Mouse (Mus musculus) CH12.LX (cell line): ENCODE measurements around the gene Ubb. TPM values are rescaled to one million over a fixed set of nuclear protein-coding genes. Genes with fewer than 3 reads are reported as not detected.
A peak's percentile ranks its signal among the peaks of the same experiment; 100 is the strongest.

ENCODE experiments used
- DNase-seq: peaks from one replicate; pipeline ENCODE4 v3.0.0-alpha.2; 2013; ENCODE audit errors: extremely low read depth
- H3K27ac ChIP-seq: 2 replicates; pipeline ENCODE4 v1.5.1; 2012; ENCODE audit warnings: low read depth, mild to moderate bottlenecking, control low read depth, moderate library complexity; ENCODE audit not compliant: insufficient read depth
- H3K27me3 ChIP-seq: replicated peaks from 2 replicates; pipeline ENCODE3; 2012; ENCODE audit warnings: inconsistent platforms
- H3K36me3 ChIP-seq, 2 experiments: replicated peaks in 1 of 2; 2 replicates each; pipeline versions ENCODE3 to v1.6.1; 2012; ENCODE audit warnings: inconsistent platforms in 1 of 2, low read length in 1 of 2, mild to moderate bottlenecking in 1 of 2, mixed read lengths in 1 of 2, moderate library complexity in 1 of 2; ENCODE audit not compliant: control insufficient read depth in 1 of 2, insufficient read depth in 1 of 2
- H3K4me1 ChIP-seq, 2 experiments: 2 replicates each; pipeline ENCODE4 v1.6.1; 2012; ENCODE audit warnings: inconsistent platforms in 1 of 2, moderate library complexity in 1 of 2; ENCODE audit not compliant: insufficient read depth in 2 of 2, control insufficient read depth in 1 of 2
- H3K4me2 ChIP-seq: 2 replicates; pipeline ENCODE4 v1.6.1; 2012; ENCODE audit warnings: low read depth, mild to moderate bottlenecking, control low read depth; ENCODE audit not compliant: poor library complexity, insufficient read depth, severe bottlenecking
- H3K4me3 ChIP-seq, 3 experiments: fragments of 150-350 bp in 1 of 3; sonication (generic) in 1 of 3; replicated peaks in 1 of 3; 2 replicates each; pipeline versions ENCODE3 to v1.5.1; 2011 to 2012; ENCODE audit warnings: low read depth in 2 of 3, low read length in 2 of 3, mild to moderate bottlenecking in 2 of 3, moderate library complexity in 2 of 3, control low read depth in 1 of 3, improper control_type of control experiment in 1 of 3, inconsistent platforms in 1 of 3, mixed read lengths in 1 of 3; ENCODE audit not compliant: poor library complexity in 1 of 3
- H3K79me2 ChIP-seq: replicated peaks from 2 replicates; pipeline ENCODE4 v1.6.1; 2012; ENCODE audit warnings: mild to moderate bottlenecking, moderate library complexity; ENCODE audit not compliant: control insufficient read depth, poor library complexity, insufficient read depth, severe bottlenecking; ENCODE audit errors: extremely low read depth
- H3K9ac ChIP-seq: 2 replicates; pipeline ENCODE4 v1.6.1; 2012; ENCODE audit warnings: low read depth, mild to moderate bottlenecking, control low read depth, moderate library complexity; ENCODE audit not compliant: insufficient read depth
- H3K9me3 ChIP-seq: replicated peaks from 2 replicates; pipeline ENCODE3; 2012; ENCODE audit warnings: low read length, inconsistent platforms, mixed read lengths
- BHLHE40 ChIP-seq: IDR thresholded peaks from 2 replicates; pipeline ENCODE4 v1.6.1; 2011; ENCODE audit warnings: mild to moderate bottlenecking, low read depth, low read length, improper control_type of control experiment
- CHD1 ChIP-seq: IDR thresholded peaks from 2 replicates; pipeline ENCODE4 v1.6.1; 2012; ENCODE audit warnings: low read depth, low read length, improper control_type of control experiment, inconsistent platforms
- CTCF ChIP-seq, 2 experiments: IDR thresholded peaks in 1 of 2; conservative IDR thresholded peaks in 1 of 2; 2 replicates each; pipeline ENCODE4 v1.5.1; 2011 to 2012; ENCODE audit warnings: low read depth in 2 of 2, low read length in 2 of 2, improper control_type of control experiment in 1 of 2, inconsistent platforms in 1 of 2, mild to moderate bottlenecking in 1 of 2, moderate library complexity in 1 of 2
- EP300 ChIP-seq: IDR thresholded peaks from 2 replicates; pipeline ENCODE4 v1.6.1; 2011; ENCODE audit warnings: low read length, improper control_type of control experiment
- IRF4 ChIP-seq: IDR thresholded peaks from 2 replicates; pipeline ENCODE4 v1.6.1; 2014; ENCODE audit warnings: low read depth, mild to moderate bottlenecking, inconsistent platforms, low read length, improper control_type of control experiment
- JUN ChIP-seq: IDR thresholded peaks from 2 replicates; pipeline ENCODE4 v1.6.1; 2011; ENCODE audit warnings: low read depth, mild to moderate bottlenecking, low read length, improper control_type of control experiment, moderate library complexity; ENCODE audit not compliant: insufficient read depth
- MAFK ChIP-seq: IDR thresholded peaks from 2 replicates; pipeline ENCODE4 v1.6.1; 2011; ENCODE audit warnings: low read length, improper control_type of control experiment; ENCODE audit not compliant: insufficient replicate concordance
- MAZ ChIP-seq: IDR thresholded peaks from 2 replicates; pipeline ENCODE4 v1.6.1; 2012; ENCODE audit warnings: low read depth, mild to moderate bottlenecking, inconsistent platforms, low read length, improper control_type of control experiment, moderate library complexity
- MXI1 ChIP-seq: IDR thresholded peaks from 2 replicates; pipeline ENCODE4 v1.6.1; 2011; ENCODE audit warnings: mild to moderate bottlenecking, low read depth, low read length, improper control_type of control experiment
- MYC ChIP-seq: IDR thresholded peaks from 2 replicates; pipeline ENCODE4 v1.6.1; 2011; ENCODE audit warnings: low read depth, mild to moderate bottlenecking, improper control_type of control experiment, low read length
- NRF1 ChIP-seq: IDR thresholded peaks from 2 replicates; pipeline ENCODE4 v1.6.1; 2014; ENCODE audit warnings: low read depth, mild to moderate bottlenecking, inconsistent platforms, low read length, improper control_type of control experiment, moderate library complexity
- PAX5 ChIP-seq: IDR thresholded peaks from 2 replicates; pipeline ENCODE4 v1.6.1; 2012; ENCODE audit warnings: low read length, inconsistent platforms, mixed read lengths
- POLR2AphosphoS2 ChIP-seq: IDR thresholded peaks from 2 replicates; pipeline ENCODE4 v1.6.1; 2011; ENCODE audit warnings: low read depth, low read length, improper control_type of control experiment
- SIN3A ChIP-seq: IDR thresholded peaks from 2 replicates; pipeline ENCODE4 v1.6.1; 2012; ENCODE audit warnings: low read length, improper control_type of control experiment, inconsistent platforms
- SMC3 ChIP-seq: IDR thresholded peaks from 2 replicates; pipeline ENCODE4 v1.6.1; 2011; ENCODE audit warnings: low read depth, low read length, improper control_type of control experiment
- TCF12 ChIP-seq: IDR thresholded peaks from 2 replicates; pipeline ENCODE4 v1.6.1; 2014; ENCODE audit warnings: low read depth, mild to moderate bottlenecking, inconsistent platforms, low read length, improper control_type of control experiment
- UBTF ChIP-seq: IDR thresholded peaks from 2 replicates; pipeline ENCODE4 v1.6.1; 2012; ENCODE audit warnings: low read depth, mild to moderate bottlenecking, inconsistent platforms, low read length, improper control_type of control experiment, moderate library complexity
- ZC3H11A ChIP-seq: IDR thresholded peaks from 2 replicates; pipeline ENCODE4 v1.6.1; 2012; ENCODE audit warnings: low read depth, mild to moderate bottlenecking, inconsistent platforms, low read length, improper control_type of control experiment
- ZMIZ1 ChIP-seq: IDR thresholded peaks from 2 replicates; pipeline ENCODE4 v1.6.1; 2012; ENCODE audit warnings: low read depth, mild to moderate bottlenecking, inconsistent platforms, low read length, improper control_type of control experiment
- dilution Hi-C: fragments of 300-500 bp; cut with MboI; formaldehyde crosslinking; loops from 2 replicates; pipeline ENCODE4 v1.14.3; 2020; ENCODE audit warnings: low sequenced_read_pairs; ENCODE audit not compliant: extremely low pct_unique_long_range_greater_than_20kb, extremely low pct_ligation_motif_present
- in situ Hi-C: fragments of 300-500 bp; cut with MboI; formaldehyde crosslinking; loops from 3 replicates; pipeline ENCODE4 v1.14.3; 2019; ENCODE audit warnings: low sequenced_read_pairs, low pct_ligation_motif_present, low pct_unique_long_range_greater_than_20kb, mixed read lengths
- polyA plus RNA-seq: library from polyadenylated mRNA; unstranded; fragments of >175 nt; gene quantifications from 2 replicates; pipeline ENCODE4 v1.2.1, GENCODE M21; 2012; ENCODE audit warnings: low read depth; ENCODE audit not compliant: insufficient read length
- total RNA-seq, 2 experiments: library from RNA; depleted of rRNA; stranded (reverse); fragments of 300-350 nt in 1 of 2; fragments of >200 nt in 1 of 2; gene quantifications; 2 replicates each; pipeline ENCODE4 v1.2.3; 2012 to 2014

Ubb gene
- total and polyA plus RNA-seq, 3 experiments: 1,092 to 2,098 (median 1,487) TPM

DNA sequence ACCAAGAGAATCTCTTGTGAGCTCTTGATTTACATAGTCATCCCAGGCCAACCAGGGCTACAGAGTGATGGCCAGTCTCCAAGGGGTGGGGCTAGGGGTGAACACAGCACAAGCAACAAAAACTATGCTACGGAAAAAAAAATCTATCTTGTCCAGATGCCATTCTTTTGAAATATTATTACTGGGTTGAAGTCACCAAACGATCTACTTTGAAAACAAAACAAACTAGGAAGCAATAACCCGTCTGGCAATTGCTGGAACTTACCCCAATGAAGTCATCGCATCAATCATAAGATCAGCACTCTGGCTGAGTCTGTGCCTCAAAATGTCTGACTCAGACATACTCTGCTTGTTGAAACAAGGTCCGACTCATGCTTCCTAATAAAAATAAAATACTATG, 1.2 kb upstream of the Ubb start (continued):
- TF ChIP-seq NRF1: peak; percentile 34; the same call in 1 of the 2 replicates
- TF ChIP-seq PAX5: no peak
- TF ChIP-seq MAFK: peak; percentile 60; the same call in 1 of the 2 replicates
- TF ChIP-seq JUN: peak; percentile 4; the same call in 1 of the 2 replicates
- TF ChIP-seq SIN3A: peak; percentile 92
- peak; percentile 91 for TF ChIP-seq ZMIZ1
- TF ChIP-seq UBTF: no peak

DNA sequence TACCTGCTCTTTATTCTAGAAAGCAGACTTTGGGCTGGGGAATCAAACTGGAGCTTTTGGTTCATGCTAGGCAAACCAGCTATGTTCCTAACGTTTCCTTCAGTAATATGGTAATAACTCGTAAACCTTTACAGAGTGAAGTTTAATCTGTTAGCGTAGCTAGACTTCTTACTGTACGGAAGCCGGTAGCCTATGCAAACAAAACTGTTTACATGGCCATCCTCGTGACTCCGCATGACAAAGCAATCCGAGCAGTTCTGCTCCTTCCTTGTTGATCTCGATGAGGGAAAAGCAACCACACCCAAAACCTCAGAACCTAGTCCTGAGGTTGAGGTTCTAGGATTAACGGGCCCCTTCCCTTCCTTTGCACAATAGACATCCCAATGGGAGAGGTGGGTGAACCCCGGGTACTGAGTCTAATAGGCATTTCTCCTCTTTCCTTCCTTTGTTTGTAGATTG, 715 bp upstream of the Ubb start:
- Histone ChIP-seq H3K9ac (peak overlapping the region; percentile 99), H3K9me3 (no peaks in the 10 kb centered on the region), H3K4me1 (peaks cover 5 to 34% of the 10 kb centered on the region in 2 experiments), H3K36me3 (peaks cover 18 to 32% of the 10 kb centered on the region in 2 experiments), H3K27ac (peak overlapping the region; percentile 84), H3K79me2 (peaks cover 31% of the 10 kb centered on the region), H3K4me2 (peak overlapping the region; percentile 55), H3K27me3 (no peaks in the 10 kb centered on the region), H3K4me3 (peak overlapping the region; percentile 76 to 87 (median 77))
- in situ Hi-C loops: no loop called here
- TF ChIP-seq CTCF (conservative IDR thresholded peaks at IDR 0.05 in 1 of 2, IDR thresholded peaks at IDR 0.05 in 1 of 2; ENCODE audit: low read depth in 2 of 2, low read length in 2 of 2) (no peak), EP300 (peak; percentile 5), CHD1 (peak; percentile 89), SMC3 (no peak), TCF12 (no peak), ZC3H11A (no peak), BHLHE40 (peak; percentile 74), IRF4 (no peak), UBTF (no peak), MYC (peak; percentile 8; the same call in 1 of the 2 replicates), SIN3A (peak; percentile 64), MXI1 (no peak), POLR2AphosphoS2 (peak; percentile 76; the same call in 1 of the 2 replicates), MAZ (no peak)
- peak; percentile 79 for DNase-seq
- dilution Hi-C loops: no loop called here
